Mouse (Mus musculus): Measurements from ENCODE around the gene Rpl10.

DNA sequence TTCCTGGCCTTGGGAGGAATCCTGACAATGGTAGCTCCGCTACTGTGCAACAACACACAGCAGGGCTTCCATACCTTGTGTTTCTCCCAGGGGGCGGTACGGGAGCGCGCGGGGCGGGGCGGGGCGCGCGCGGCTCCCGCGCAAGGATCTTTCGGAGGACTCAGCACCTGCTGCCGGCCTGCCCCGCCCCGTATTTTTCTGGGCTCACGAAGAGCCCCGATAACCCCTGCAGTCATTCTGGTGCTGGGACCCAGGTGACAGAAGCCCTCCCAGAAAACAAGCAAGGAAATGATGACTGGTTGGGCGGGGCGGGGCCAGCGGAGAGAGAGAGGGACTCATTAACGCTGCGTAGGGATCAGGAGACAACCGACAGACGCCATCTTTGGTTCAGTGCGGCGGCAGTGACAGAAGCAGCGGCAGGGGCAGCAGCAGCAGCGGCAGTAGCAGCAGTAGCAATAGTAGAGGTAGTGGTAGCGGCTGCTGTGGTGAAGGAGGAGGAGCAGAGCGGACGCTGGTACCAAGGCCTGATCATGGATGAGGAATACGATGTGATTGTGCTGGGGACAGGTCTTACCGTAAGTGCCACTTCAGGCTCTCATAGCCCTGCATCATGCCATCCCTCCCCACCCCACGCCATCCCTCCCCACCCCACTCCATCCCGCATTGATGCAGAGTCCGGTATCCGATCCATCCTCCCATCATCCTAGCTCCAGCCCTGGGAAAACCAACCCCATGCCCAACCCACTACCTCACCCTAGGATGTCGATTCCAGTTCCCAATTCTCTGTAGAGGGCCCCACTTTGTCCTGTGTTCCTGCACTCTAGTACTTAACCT lies 34.5 kb downstream of the Rpl10 start, which contains the start of gene Gdi1:
- TF ChIP-seq GATA1 (IDR thresholded peaks at IDR 0.05; ENCODE audit: borderline replicate concordance, low read length) (no peak), CTCF (IDR thresholded peaks at IDR 0.05; ENCODE audit: low read depth, low read length) (no peak), TAL1 (conservative IDR thresholded peaks at IDR 0.05; ENCODE audit: low read depth, low read length) (no peak)
